Mouse (Mus musculus) adrenal gland, postnatal 10 days (tissue): ENCODE data around the gene Rbpjl. TPM values are rescaled to one million over a fixed set of nuclear protein-coding genes. Genes with fewer than 3 reads are reported as not detected.

Source experiments
- DNase-seq: peaks from one replicate; pipeline ENCODE4 v3.0.0; 2021; ENCODE audit warnings: mixed read lengths
- total RNA-seq, 2 experiments: library from RNA; stranded (reverse); gene quantifications; 2 replicates each; pipeline ENCODE4 v1.2.3; 2021

Rbpjl gene
- total RNA-seq, 2 experiments from 2014 or later, result 0.15 TPM; not detected in 1

- no peak for DNase-seq
Measured at GRCm38 (mm10) chr2:164393126-164393525, 9.8 kb upstream of the Rbpjl start.

- no peak for DNase-seq
Measured at GRCm38 (mm10) chr2:164396076-164396475, 6.9 kb upstream of the Rbpjl start.

- DNase-seq, result no peak
Measured at GRCm38 (mm10) chr2:164396911-164397310, 6.0 kb upstream of the Rbpjl start.

- DNase-seq, result no peak
Measured at GRCm38 (mm10) chr2:164403396-164404081, 598 bp downstream of the Rbpjl start.

GRCm38 (mm10) chr2:164404082-164404990 lies 1.4 kb downstream of the Rbpjl start:
- DNase-seq, result peak; percentile 64

GRCm38 (mm10) chr2:164405060-164405459 lies 2.1 kb downstream of the Rbpjl start, which contains the start of gene Matn4:
TSS of gene Matn4 (minus strand) at chr2:164405160.
- DNase-seq, result no peak

GRCm38 (mm10) chr2:164405519-164405918 lies 2.6 kb downstream of the Rbpjl start:
- no peak for DNase-seq

GRCm38 (mm10) chr2:164407708-164408107 lies 4.8 kb downstream of the Rbpjl start:
- DNase-seq, result peak; percentile 82

GRCm38 (mm10) chr2:164414167-164414566 lies 11.2 kb downstream of the Rbpjl start:
- DNase-seq, result no peak

- DNase-seq, result no peak
Measured at GRCm38 (mm10) chr2:164414581-164414980, 11.6 kb downstream of the Rbpjl start.

- DNase-seq, result peak; percentile 56
Measured at GRCm38 (mm10) chr2:164417198-164417597, 14.3 kb downstream of the Rbpjl start.

- no peak for DNase-seq
Measured at GRCm38 (mm10) chr2:164418308-164418875, 15.5 kb downstream of the Rbpjl start.

- no peak for DNase-seq
Measured at GRCm38 (mm10) chr2:164419489-164419888, 16.5 kb downstream of the Rbpjl start.

GRCm38 (mm10) chr2:164421306-164421705 lies 18.4 kb downstream of the Rbpjl start:
- DNase-seq, result no peak

- DNase-seq, result no peak
Measured at GRCm38 (mm10) chr2:164421979-164422378, 19.0 kb downstream of the Rbpjl start.

GRCm38 (mm10) chr2:164422675-164423393 lies 19.9 kb downstream of the Rbpjl start:
- peak; percentile 68 for DNase-seq

GRCm38 (mm10) chr2:164423464-164423863 lies 20.5 kb downstream of the Rbpjl start:
- peak; percentile 47 for DNase-seq

- no peak for DNase-seq
Measured at GRCm38 (mm10) chr2:164424406-164424805, 21.5 kb downstream of the Rbpjl start.

- no peak for DNase-seq
Measured at GRCm38 (mm10) chr2:164425401-164425800, 22.5 kb downstream of the Rbpjl start.

GRCm38 (mm10) chr2:164426121-164426520 lies 23.2 kb downstream of the Rbpjl start:
- DNase-seq, result no peak

GRCm38 (mm10) chr2:164426952-164427351 lies 24.0 kb downstream of the Rbpjl start:
- DNase-seq, result no peak

GRCm38 (mm10) chr2:164428451-164428850 lies 25.5 kb downstream of the Rbpjl start:
- DNase-seq, result no peak
